Mouse (Mus musculus) central nervous system, embryonic 14 days (tissue): ENCODE data around the gene Tube1. TPM values are rescaled to one million over a fixed set of nuclear protein-coding genes. Genes with fewer than 3 reads are reported as not detected.

ENCODE experiments used
- polyA plus RNA-seq: library from polyadenylated mRNA; depleted of rRNA; stranded (reverse); fragments of >200 nt; gene quantifications from 2 replicates; pipeline ENCODE4 v1.2.3, GENCODE M21; 2012; rRNA removed

Tube1 gene
- polyA plus RNA-seq = 14.9 and 15.8 TPM in 2 replicates

GRCm38 (mm10) chr10:39133462-39134310 lies at the start of gene Tube1, which contains the start of gene Fam229b:
Tube1 (plus strand) TSS chr10:39133976.
Fam229b (minus strand) TSS chr10:39133914.

GRCm38 (mm10) chr10:39163694-39164093 lies 29.9 kb downstream of the Tube1 start, which contains the start of gene Ccn6:
Ccn6 (minus strand) TSS chr10:39163794.

Other genes starting within 250 kb of the Tube1 start
- gene Lama4, start 168.5 kb upstream of the Tube1 start, polyA plus RNA-seq = 18.1 and 32.5 TPM in 2 replicates
- gene Fam229b, start 62 bp upstream of the Tube1 start, polyA plus RNA-seq = 13.7 and 13.8 TPM in 2 replicates
- gene Ccn6, start 29.8 kb downstream of the Tube1 start, polyA plus RNA-seq = 0.42 and 1.0 TPM in 2 replicates
- 110 and 119 TPM in 2 replicates for gene Fyn, start 234.9 kb downstream of the Tube1 start, polyA plus RNA-seq